Mouse (Mus musculus) heart, adult 8-10 months (tissue): ENCODE results near the gene Pmepa1. TPM values are rescaled to one million over a fixed set of nuclear protein-coding genes. Genes with fewer than 3 reads are reported as not detected.

ENCODE experiments used
- DNase-seq: peaks from one replicate; pipeline ENCODE4 v3.0.0; 2022; ENCODE audit warnings: low spot score
- total RNA-seq, 4 experiments: library from RNA; stranded (reverse); gene quantifications; 2 replicates each; pipeline ENCODE4 v1.2.4; 2022

The Pmepa1 gene
- total RNA-seq, result 10 to 100 TPM; 24.5 to 31.5 (median 27.0) TPM

DNA sequence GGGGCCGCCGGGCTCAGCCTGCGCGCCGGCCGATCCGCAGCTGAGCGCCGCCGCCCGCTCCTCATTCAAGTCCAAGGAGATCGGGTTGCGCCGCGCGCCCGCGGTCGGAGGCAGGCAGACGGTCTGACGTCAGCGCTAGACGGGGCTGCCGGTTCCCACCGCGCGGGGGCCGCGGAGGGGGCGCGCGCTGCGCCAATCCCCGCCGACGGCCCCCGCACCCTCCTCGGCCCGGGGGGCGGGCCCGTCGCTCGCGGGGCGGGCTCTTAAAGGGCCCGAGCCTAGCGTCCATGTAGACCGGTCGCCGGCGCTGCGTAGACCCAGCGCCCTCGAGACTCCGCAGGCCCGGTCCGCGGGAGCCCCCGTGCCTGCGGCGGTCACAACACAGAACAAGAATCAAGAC lies at the start of gene Pmepa1:
Gene Pmepa1 (minus strand): TSS at position 125 of the 400 bp plus-strand sequence.
- peak; percentile 89 for DNase-seq

DNA sequence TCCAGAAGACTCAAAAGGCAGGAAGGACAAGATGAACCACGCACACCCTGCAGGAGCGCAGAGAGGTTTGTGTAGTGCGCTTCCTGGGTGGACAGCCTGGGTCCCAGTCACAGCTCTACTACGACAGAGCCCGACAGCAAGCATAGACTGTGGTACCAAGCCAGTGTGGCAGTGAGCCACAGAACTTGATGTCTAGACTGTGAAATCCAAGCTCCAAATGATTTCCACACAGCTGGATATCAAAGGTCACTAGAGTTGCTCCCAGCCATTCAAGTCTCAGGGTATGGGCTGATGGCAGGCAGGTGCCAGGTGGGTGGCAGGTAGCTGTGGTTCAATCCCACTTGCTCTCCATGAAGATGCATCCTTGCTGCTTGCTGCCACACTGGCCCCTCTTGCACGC lies 45.4 kb upstream of the Pmepa1 start:
- no peak for DNase-seq

DNA sequence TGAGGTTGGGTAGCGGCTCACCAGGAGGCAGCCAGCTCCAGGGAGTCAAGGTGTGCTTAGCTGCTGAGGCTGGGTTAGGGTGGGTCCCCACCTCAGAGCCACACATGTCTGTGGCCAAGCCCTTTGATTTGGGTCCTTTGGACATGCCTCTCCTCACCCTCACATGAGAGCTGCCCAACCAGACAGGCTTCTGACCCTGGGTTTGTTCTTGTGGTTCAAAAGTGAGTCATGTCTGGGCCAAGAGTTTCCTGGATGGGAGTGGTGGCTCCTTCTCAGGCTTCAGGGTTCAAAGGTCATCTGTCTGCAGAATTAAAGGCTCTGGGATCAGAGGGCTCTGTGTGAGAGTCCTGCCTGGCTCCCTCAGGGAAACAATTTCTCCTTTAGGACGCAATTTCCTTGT lies 44.9 kb upstream of the Pmepa1 start:
- no peak for DNase-seq

DNA sequence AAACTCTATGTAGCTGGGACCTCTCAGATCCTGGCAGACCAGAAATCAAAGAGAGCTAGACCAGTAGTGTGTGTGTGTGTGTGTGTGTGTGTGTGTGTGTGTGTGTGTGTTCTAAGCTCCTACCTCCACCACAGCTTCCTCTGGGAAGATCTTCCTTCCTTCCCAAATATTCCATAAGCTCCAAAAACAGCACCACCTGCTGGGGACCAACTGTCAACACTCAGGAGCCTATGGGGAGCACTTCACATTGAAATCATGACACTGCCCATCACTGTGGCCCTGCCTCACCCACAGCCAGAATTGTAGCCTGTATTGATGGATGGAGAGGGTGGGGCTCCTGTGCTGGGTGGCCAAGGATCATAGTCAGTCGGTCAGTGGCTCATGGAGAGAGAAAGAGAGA lies 38.0 kb upstream of the Pmepa1 start:
- DNase-seq, result no peak

DNA sequence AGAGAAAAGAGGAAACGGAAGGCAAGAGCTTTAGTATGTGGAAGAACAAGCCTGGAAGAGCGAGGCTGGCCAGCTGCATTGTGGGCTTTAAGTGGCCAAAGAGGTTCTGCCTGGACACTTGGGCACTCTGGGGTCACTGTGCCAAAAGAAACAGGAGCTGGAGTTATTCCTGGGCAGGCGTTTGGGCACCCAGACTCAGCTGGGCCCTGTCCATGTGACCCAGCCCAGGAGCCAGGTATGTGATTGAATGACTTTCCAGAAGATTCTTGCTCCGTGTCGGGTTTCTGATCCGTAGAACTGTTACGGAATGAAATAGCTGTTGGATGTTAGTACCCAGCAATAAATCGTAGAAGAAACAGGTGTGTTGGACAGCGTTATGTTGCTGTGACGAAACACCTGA lies 32.2 kb upstream of the Pmepa1 start:
- no peak for DNase-seq

DNA sequence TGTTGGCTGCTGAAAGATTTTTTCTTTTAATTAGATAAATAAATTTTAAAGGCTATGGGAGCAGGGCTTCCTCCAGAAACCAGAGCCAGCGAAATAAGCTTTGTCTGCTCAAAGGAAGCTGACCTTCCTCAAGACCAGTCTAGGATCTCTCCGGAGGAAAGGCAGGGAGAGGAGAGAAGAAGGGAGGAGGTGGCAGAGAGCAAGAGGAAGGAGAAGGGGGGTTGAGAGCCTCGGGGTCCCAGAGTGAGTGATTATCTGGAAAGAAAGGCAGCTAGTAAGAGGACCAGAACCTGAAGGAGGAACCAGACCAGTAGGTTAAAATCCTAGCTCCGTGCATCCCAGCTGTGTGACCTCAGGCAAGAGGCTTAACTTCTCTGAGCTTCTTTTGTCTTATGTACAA lies 31.7 kb upstream of the Pmepa1 start:
- no peak for DNase-seq

DNA sequence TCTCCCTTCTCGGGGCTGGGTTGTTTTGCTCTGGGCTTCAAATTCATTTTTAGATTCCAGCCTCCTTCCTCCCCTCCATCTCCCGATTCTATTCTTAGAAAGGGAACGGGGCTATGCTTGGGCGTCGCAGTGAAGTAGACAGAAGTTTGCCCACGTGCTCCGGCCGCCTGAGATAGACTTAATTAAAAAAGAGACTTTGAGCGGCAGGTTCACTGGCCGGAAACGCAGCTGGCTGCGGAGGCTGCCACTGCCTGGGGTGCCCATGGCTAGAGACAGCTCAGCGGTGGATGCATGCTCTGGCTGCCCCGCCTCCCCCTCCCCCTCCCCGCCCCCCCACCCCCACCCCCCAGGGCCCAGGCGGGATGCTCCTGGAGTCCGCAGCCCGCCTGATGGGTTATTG lies 31.2 kb upstream of the Pmepa1 start:
- peak; percentile 48 for DNase-seq

DNA sequence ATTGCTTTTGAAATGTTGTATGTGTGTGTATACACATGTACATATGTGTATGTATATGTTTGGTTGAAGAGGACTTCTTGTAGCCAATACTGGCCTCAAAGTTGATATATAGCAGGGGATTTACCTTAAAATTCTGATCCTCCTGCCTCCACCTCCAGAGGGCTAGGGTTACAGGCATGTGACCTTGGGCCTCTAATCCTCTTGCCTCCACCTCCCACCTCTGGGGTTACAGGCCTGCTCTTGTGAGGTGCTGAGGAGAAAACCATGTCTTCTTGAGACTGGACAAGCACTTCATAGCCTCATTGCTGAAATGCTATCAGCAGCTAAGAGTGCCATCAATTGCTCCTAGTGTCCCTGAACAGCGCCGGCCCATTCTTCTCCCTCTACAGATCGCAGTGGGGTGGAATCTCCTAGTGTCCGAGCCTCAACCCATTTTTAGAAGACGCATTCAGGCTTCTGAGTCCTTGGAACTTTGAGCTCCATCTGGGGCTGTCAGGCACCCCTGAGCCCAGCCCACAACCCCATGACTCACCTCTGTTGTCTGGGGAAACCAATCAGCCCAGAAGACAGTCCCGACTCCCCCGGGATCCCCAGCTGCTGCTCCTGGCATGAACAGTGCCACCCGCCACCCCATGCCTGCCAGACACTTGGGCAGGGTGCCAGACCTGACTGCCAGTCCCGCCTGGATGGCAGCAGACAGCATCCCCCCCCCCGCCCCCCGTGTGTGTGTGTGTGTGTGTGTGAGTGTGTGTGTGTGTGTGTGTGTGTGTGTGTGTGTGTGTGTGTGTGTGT lies 30.6 kb upstream of the Pmepa1 start:
- peak; percentile 54 for DNase-seq

DNA sequence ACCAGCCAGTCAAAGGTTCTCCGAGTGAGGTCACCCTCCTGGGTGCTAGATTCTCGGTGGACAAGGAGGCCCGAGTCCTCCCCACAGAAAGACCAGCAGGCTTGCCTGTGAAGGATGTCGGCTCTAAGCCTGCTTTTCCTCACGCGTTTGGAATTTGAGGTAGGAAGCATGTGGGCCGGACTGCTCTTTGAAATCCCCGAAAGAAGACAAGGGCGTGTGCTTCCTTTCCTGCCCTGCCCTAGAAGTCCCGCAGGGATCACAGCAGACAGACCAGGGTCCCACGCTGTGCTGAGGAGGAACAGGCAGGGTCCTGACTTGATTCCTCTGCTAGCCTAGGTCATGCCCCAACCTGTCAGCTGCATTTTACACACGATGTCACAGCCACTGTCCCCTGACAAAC lies 28.7 kb upstream of the Pmepa1 start:
- DNase-seq, result no peak

DNA sequence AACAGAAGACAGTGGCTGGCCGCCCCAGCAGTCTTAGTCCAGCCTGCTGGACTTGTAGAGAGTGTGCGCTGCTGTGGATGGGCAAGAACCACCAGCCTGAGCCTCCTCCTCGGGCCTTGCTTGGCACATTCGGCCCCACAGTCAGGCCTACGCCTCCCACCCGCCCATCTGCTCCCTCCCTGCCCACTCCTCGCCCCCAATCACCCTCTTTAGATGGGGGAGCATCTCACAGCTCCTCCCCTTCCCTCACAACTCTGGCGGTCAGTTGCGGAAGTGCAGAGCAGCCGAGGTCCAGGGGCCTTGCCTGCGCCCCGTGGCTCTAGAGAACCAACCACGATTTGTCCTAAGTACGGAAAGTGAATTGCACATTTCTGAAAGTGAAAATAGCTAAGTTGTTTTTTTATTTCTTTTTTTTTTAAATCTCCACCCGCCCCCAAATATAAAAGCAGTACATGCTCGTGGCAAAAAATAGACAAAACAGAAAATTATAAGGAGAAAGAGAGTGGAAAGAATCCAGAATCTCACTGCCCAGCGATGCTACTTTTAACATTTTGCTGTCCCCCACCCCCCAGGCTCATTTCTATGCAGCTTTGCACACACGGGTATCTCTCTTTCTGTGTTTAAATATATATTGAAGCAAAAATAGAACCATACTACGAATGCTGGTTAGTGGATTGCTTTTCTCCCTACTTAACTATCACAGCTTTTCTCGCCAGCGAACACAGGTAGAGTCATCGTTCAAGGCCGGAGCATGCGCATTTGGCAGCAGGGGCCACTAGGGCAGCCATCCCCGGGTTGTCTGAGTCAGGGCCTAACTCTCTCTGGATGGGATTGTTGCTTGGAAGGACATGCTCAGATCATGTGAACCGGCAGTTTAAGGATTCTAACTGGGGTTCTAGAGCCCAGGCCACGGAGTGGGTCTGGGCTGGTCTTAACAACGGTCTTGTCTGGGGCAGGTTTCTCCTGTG lies 24.6 kb upstream of the Pmepa1 start:
- peak; percentile 17 for DNase-seq

DNA sequence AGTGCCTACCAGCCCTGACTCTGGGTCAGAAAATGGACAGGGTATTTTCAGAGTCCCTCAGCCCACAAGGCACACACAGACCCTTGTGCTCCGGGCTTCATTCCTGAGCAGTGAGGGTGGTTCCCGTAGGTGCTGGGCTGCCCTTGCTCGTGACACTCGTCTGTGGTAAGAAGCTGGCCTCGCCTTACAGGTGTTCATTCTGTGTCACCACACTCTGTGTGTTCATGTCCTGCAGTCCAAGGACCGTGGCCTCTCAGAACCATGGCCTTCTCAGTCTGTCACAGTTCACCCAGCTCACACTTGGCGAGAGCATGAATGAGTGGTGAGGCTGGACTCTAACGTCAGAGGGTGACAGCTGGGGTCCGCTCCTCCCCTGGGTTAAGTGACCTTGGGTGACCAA lies 20.1 kb upstream of the Pmepa1 start:
- DNase-seq, result no peak

DNA sequence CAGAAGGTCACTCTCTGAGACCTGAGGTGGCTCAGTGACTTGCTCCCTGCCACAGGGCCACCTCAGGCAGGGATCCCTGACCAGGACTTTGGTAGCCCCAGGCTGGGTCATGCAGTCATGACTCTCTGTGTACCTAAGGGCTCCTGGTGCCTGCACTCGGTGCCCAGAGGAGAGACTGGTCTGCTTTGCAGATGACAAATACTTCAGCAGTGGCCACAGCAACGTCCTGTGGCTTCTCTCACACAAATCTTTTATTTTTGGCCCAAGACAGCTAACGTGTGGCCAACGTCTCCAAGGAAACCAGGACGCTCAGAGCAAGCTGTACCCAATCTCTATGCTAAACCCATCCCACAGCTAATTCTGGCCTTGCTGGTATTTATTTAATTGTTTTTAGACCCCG lies 16.7 kb upstream of the Pmepa1 start:
- DNase-seq, result no peak

DNA sequence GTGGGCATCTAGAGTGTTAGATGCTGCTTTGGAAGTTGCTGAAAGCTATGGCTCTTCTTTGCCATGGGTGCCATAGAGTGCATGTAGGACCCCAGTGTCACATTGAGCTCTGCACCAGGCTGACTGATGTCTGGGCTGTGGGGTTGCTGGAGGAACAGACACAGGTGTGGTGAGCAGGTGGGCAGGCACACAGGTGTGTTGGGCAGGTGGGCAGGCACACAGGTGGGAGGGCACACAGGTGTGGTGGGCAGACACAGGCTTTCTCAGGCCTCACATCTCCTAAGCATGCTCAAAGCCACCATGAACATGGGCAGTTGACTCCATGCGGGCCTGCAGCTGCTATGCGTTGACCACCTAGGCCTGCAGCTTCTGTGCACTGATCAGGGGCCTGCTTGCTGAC lies 16.2 kb upstream of the Pmepa1 start:
- DNase-seq, result no peak

DNA sequence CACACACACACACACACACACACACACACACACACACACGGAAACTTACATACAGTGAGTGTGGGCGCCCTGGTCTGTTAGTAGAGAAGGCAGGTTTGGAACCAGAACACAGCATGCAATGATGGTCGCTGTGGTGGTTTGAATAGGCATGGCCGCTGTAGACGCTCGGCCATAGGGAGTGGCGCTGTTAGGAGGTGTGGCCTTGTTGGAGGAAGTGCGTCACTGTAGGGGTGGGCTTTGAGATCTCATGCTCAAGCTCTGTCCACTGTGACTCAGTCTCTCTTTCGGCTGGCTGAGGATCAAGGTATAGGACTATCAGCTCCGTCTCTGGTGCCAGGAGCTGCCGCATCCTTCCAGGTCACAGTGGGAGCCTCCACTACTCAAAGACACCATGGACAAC lies 14.6 kb upstream of the Pmepa1 start:
- no peak for DNase-seq

DNA sequence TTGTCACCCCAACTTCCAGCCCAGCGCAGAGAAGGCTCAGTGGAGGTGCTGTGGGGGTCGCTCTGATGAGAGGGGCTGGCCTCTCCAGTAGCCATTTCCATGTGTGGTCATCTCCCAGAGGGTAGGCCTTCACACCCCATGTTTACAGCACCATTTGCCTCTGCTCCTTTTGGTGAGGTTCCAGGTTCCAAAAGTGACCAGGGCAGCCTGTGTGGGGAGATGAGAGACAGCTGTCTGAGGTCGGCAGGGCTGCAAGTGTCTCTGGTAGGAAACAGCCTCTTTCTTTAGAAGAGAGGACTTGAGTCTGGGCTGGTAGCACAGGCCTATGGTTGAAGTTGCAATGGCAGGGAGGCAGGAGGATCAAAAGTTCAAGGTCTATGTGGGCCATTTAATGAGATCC lies 13.6 kb upstream of the Pmepa1 start:
- DNase-seq, result no peak

DNA sequence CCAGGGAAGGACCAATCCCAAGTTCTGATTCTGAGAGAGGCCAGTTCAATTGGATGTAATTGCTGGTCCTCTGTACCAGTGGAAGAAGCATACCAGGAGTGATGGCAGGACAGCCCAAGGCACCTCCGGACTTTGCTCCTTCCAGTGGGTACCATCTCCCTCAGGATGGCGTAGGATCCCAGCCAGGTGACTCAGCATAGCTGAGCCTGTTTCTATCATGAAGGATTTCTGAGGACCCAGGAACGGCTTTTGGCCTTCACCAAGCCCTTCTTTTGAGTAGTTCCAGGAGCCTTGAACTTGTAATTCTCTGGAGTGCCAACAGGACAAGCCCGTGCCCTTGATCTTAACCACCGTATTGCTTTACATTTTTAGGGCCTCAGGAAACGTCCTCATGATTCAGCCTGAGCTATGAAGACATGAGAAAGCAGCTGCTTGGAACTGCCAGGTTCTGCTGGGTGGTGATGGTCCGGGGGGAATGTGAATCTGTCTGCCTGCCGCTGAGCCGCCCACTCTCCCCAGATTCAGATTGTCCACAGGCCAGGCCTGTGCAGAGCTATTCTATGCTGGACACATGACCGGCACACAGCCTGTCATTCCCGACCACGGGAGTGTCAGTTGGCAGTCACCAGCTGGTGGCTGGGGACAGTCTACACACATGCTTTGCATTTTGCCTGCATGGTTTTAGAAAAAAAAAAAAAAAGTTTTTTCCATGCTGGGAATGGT lies 9.6 kb upstream of the Pmepa1 start:
- DNase-seq, result no peak

DNA sequence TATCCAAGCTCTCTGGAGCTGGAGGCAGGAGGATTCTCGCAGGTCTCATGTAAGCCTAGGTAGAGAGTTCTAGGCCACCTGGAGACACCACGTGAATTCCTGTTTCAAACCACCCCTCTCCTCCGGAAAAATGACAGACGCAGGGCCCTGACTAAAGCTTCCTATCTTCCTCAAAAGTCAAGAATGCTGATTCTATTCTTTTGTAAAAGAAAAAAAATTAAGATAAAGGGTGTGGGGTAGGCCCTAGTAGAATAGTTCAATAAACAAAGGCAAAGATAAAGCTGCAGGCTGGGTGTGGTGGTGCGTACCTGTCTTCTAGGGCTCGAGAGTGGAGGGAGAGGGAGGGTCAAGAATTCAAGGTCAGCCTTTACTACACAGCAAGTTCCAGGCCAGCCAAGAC lies 8.4 kb upstream of the Pmepa1 start:
- DNase-seq, result no peak

DNA sequence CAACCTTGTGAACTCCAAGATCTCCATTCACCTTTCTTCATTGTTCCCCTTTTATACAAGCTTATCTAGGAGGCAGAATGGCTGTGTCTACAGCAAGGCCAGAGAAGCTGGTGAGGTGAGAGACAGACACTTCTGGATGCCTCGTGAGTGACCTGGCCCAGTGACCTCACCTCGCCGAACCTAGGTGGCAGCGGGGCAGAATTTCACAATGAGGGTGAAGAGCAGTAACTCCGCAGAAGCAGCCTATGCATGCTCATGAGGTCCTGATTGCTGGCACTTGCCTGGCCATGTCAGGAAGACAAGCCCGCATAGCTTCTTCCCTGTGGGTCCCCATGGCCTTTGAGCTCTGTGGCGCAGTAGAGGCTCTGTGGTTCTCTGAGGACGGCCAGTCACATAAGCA lies 5.9 kb upstream of the Pmepa1 start:
- no peak for DNase-seq

DNA sequence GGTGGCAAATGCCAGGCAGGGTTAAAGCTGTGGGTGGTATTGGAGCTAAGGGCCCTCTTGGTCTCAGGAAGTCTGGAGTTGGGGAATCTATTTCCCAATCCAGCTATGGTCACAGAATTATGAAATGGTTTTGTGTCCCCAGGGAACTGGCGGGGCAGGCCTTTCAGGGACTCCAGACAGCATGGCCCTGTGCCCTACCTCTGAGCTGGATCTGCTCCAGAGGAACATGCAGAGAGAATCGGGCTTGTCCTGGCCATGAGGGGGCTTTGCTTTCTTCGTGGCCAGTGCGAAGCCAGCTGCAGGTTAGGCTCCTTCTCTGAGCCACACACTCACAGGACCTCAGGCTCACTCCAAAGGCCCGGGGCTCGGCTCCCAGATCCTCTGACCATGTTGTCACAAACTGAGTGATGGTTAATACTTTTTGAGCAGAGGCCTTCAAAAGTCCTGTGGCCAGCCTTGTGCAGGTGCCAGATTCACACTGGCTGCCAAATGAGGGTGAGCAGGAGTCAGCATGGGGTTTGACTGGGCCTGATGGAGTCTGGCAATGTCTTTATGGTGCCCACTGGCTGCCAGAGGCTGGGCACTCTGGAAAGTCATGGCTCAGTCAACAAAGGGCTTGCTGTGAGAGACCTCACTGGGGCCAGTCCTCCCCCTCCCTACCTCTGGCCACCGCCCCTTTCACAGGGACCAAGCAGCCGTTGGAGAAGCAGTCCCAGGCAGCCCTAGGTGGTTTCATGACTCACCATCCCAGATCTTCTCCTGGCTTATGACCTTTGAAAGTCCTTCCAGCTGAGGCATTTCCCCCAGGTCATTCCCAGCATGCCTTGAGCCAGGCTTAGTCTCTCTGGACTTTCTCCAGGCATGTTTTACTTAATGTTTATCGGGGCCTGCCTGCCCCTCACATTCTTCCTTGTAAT lies 4.9 kb upstream of the Pmepa1 start:
- DNase-seq, result peak; percentile 63

DNA sequence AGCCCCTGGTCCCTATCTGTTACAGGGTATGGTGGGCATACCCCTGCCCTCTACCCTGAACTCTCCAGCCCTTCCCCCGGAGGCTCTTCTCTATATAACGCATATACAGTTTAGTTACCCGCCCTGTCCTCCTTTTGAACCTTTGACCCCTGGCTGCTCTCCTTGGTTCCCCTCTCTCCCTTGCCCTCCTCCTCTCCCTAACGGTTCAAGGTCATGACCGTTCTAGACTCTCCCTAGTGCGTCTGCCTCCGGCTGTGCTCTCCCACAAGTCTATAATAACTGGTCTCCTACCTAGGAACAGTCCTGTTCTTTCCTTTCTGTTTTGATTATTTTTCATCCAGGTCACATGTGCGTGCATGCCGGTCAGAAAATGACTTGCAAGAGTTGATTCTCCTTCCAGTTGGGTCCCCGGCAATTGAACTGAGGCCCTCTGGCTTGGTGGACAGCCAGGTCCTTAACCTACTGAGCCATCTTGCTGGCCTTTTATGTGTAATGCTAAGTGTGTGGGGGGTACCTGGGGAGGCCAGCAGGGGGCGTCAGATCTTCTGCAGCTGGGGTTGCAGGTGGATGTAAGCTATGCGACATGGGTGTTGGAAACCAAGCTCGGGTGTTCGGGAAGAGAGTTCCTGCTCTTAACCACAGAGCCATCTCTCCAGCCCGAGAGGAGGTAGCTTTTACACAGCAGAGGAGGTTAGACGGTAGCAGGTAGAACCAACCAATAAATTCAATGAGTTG lies 2.7 kb upstream of the Pmepa1 start:
- DNase-seq, result no peak
